Mouse (Mus musculus) left cerebral cortex, postnatal 14 days (tissue): ENCODE measurements around the gene Traf3ip3. TPM values are rescaled to one million over a fixed set of nuclear protein-coding genes. Genes with fewer than 3 reads are reported as not detected.

Experiments used
- DNase-seq, 2 experiments: peaks; one replicate each; pipeline ENCODE4 v3.0.0; 2021 to 2022; ENCODE audit warnings: low spot score in 2 of 2, mixed read lengths in 1 of 2
- intact Hi-C: fragments of 180-260 bp; cut with DNase I; formaldehyde crosslinking; loops from one replicate; pipeline ENCODE4 v1.15.1; 2025
- long read RNA-seq, 2 experiments: library from polyadenylated mRNA; stranded (forward); transcript quantifications; one replicate each; pipeline ENCODE4 v2.0.0; 2021
- total RNA-seq, 2 experiments: library from RNA; stranded (reverse); gene quantifications; 2 replicates each; pipeline ENCODE4 v1.2.3; 2021

Gene Traf3ip3
- 1 to 10 TPM; 1.6 to 3.1 TPM for total RNA-seq
- long read RNA-seq, experiment 1, partial matches to known transcripts, result 1 of 3 reads
- long read RNA-seq, experiment 1, other reads (novel, unspliced or antisense), result 2 of 3 reads
- long read RNA-seq, experiment 2, partial matches to known transcripts, result 0 of 1 reads
- long read RNA-seq, experiment 2, other reads (novel, unspliced or antisense), result 1 of 1 reads

DNA sequence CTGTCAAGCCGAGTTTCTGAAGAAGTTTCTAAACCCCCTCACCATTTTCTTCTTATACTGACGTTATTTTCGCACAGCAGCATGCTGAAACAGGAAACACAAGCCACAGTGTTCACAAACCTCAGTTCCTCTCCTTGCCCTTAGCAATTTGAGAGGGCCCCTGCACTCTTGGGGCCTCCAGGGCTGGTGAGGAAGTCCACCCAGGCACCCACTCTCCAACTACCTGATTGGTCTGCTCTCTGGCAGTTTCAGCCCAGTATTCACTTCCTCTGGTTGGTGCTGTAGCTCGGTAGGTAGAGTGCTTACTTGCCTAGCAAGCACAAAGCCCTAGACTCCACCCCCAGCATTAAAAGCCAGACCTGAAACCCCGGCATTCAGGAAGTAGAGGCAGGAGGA is at the start of gene Traf3ip3:
Gene Traf3ip3 (minus strand): TSS at position 321 of the 396 bp plus-strand sequence.
- DNase-seq, result peak in 1 of 2 experiments; percentile 13
- intact Hi-C loops, result no loop called here

DNA sequence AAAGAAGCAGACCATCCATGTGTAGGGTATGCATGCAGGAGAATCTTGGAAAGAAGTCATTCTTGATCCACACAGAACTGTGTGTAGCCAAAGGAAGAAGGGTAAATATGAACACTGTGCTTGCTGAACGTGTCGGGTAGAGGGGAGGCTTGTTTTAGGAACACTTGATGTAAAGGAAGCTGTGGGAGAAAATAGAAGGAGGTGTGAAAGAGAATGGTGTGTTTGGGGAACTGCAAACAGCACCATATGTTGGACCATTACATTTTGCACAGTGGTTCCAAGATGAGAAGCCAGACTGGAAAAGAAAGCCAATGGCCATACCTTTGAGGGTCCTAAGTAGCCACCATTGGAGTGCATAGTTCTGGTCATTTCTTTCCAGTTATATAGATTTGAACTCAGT is 48.5 kb upstream of the Traf3ip3 start:
- intact Hi-C loops, result loop anchor here (5.0 kb wide), 1 partner anchor 43 kb away; the partner anchor contains the start of gene Lamb3
- no peak for DNase-seq

DNA sequence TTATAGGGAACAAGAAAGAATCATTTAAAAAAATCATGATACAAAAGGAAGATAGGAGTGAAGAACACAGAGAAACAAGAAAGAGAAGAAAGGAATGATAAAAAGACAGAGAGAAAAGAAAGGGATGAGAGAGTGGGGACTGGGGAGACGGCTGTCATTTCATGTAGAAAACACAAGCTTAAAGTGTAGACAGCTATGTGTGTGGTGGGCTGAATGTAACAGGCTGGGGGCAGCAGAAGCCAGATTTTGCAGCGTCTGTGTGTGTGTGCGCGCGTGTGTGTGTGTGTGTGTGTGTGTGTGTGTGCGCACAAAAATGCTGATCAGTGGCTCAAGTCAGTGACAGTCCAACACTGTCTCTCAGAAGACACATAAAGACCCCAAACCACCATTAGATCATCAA is 42.7 kb upstream of the Traf3ip3 start:
- no peak for DNase-seq

DNA sequence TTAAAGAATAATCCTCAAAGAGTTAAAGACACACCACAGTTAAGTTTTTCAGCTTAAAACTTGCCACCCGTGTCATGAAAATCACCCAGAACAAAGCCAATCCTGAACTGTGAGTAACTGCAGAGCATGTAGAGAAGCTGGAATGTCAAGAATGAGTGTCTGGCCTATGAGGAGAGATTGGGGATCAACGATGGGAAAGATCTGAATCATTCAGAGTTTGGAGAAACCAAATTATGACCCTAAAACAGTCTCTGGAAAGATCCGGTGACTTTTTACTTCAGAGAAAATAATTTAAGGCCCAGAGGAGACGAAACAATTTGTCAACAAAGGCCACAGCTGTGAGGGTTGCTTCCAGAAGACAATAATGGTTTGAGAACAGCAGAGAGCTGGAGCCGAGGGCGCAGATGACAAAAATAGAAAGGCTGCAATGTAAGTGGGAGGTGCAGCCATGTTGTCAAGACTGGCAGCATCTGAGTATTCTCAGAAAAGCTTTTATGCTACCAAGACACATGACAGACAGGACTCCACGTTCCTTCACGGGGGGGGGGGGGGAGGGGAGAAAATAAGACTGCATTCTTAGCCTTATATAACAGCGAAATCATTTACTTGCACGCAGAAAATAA is 42.2 kb upstream of the Traf3ip3 start:
- intact Hi-C loops, result no loop called here
- DNase-seq, result peak in 1 of 2 experiments; percentile 42

More for the DNA sequence above, 42.7 kb upstream of the Traf3ip3 start:
- intact Hi-C loops, result no loop called here

DNA sequence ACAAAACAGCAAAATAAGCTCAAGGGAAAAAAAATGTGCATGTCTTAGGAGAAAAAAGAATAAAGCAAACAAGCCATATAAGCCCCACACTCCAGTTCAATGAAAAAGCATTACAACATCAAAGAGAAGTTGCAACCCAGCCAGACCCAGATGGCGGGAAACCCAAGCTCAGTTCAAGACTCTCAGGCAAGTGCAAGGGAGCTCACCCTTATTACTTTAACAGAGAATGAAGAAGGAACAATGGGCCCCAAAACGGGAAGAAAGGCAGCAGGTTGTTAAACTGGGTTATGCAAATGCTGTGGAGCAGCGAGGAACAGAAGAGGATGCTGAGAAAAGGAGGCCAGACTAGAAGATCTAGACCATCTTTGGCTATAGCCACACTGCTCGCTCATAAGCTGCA is 41.4 kb upstream of the Traf3ip3 start:
- intact Hi-C loops, result no loop called here
- no peak for DNase-seq

DNA sequence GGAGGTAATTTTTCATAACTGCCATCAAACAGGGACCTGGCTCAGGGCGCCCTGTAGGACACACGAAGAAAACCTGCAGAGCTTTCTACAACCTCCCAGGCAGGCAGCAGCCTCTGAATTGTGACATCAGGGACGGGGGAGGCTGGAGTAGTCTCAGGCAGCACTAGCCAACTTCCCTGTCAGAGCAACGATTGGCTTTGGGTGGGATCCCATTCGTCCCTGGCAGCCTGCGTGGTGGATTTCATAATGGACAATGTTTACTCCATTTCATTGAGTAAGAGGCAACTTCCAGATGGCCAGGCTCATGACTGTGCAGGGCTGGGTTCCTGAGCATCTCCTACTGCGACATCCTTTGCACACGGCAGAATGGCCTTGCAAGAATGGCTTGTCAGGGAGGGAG is 40.7 kb upstream of the Traf3ip3 start:
- intact Hi-C loops, result no loop called here
- peak; percentile 77 to 94 for DNase-seq

DNA sequence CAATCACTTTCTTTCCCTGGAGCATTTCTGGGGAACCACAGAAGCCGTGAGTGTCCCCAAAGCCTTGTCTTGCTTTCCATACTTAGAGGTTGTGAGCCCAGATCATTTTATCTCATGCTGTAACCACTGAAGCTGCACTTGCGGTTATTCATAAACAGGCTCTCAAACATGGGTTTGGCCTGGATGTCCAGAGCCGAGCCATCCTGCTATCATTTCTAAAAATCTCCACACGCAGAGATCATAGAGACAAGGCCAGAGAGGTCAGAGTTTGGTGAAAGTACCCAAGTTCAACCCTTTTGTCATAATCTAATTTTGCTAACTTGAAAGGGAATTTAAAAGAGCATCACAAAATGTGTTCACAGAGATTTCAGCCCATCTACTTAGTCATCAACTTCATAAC is 39.9 kb upstream of the Traf3ip3 start:
- DNase-seq, result no peak
- intact Hi-C loops, result no loop called here

DNA sequence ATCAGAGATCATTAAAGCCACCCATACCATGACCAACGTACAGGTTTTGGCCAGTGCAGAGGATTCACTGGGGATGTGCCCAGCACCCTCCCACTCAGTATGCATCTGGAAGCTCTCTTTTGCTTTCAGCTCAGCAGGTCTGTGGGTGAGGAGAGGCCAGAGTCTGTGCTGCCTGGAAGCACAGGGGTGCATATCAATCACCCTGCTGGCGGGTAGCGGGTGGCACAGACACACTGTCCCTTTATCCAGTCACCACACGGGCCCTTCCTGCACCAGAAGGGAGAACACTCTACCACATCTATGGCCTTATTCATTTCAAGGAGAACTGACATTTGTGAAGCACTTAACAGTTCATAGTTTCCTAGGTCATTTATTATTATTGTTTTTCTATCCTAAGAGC is 36.9 kb upstream of the Traf3ip3 start:
- intact Hi-C loops, result no loop called here
- no peak for DNase-seq

DNA sequence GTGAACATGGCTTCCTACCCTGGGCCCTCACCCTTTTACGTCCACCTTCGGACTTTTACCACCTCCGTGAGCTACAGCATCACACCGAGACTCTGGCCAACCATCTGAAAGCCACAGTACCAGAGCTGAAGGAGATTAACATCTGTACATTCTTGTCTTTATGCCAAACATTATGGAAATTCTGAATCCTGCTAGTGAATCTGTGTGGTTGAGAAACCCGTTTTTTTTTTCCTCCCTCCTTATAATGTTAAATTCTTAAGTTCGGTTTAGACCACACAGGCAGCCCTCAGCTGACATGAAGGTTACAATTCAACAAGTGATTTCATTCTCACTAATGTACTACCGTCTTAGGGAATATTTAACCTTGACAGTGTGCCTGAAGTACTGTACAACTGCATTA is 33.4 kb upstream of the Traf3ip3 start:
- no peak for DNase-seq
- intact Hi-C loops, result no loop called here

DNA sequence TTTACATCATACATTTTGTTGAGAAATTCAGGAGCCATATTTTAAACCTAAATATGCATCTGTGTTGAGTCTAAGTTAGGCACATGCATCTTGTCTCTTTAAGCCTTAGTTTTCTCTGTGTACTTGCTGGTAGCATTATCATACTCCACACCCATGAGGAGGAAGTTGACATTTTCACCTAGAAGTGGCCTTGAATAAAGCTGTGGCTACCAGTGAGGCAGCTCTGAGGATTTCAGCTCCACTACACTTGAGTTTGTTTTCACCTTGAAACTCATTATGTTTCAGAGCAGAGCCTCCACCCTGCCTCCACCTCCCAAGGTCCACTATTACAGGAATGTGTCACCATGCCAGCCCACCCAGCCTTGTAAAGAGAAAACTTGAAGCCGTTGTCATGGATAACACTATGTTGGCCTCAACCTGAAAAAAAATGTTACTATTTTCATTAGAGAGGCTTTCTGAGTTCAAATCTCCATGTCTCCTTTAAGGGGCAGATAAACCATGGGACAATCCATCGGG is 32.7 kb upstream of the Traf3ip3 start:
- DNase-seq, result no peak
- intact Hi-C loops, result no loop called here

DNA sequence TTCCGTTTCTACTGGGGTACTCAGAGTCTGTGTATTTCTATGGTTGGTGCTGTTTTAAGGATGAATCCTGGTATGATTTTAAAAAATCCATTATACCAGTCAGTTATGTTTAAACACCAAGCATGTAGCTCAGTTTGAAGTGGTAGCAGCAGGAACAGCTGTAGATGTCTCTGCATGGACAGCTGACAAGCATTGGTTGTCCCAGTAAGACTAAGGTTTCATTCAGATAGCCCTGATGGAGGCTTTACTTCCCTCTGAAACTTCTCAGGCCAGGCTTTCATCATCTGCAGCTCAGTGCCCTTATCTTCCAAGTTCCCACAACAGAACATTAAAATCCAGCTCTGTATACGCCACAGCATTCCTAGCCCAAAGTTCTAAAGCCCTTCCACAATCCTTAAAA is 31.2 kb upstream of the Traf3ip3 start:
- intact Hi-C loops, result no loop called here
- no peak for DNase-seq

DNA sequence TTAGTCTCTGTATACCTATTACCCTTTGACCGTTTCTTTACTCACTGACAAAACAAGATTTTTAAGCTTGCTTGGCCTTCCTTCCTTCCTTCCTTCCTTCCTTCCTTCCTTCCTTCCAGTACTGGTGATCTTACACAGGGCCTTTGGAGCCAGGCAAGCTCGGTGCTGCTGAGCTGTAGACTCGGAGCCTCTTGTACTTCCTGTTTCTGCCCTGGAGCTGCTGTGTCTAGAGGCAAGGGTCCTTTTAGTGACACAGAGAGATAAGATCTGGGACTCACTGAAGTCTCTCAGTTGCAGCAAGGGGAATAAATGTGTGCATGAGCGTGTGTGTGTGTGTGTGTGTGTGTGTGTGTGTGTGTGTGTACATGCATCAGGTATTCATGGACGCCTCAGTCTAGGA is 29.4 kb upstream of the Traf3ip3 start:
- DNase-seq, result no peak
- intact Hi-C loops, result no loop called here

DNA sequence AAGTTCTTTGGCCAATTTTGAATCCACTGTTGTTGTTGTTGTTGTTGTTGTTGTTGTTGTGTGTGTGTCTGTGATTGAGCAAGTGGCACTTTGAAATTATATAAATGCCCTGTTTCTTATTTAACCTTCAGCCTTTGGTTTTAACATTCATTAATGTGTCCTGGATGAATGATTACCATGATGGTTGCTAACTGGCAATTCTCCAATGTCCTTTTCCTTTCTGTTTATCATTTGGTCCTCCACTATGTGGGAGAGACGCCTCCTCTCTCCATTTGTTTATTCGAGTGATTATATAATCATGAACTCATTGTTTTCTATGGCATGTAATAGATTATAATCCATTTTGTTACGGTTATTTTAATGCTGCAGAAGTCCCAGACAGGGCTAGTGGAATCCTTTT is 29.0 kb upstream of the Traf3ip3 start:
- intact Hi-C loops, result no loop called here
- no peak for DNase-seq

DNA sequence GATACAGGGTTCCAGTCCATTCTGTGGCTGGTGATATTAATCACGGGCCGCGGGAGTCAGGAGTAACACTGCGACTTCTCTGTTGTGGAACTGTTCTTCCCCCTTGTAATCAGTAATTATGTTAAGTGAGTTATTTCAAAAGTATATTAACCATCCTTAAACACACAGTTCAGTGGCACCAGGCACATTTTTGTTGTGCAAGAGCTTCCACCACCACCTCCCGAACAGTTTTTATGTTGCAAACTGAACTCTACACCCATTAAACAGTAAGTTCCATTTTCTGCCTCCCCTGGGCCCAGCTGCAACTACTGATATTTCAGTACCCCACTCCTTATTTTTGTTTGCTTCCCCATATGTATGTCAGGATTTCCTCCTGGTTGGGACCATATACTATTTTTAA is 28.1 kb upstream of the Traf3ip3 start:
- intact Hi-C loops, result no loop called here

DNA sequence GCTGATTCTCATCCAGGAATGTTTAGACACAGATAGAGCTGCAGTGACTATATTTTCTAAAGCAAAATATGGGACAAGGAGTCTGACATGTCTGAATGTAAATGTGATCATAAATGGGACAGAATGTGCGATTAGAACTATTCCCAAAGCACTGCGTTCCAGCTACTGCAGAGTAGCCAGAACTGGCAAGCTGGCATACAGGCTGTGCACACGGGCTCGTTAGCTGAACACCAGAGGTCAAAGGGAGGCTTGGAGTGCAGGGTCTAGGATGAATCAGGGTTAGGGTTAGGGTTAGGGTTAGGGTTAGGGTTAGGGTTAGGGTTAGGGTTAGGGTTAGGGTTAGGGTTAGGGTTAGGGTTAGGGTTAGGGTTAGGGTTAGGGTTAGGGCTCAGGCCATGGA is 26.0 kb upstream of the Traf3ip3 start:
- no peak for DNase-seq
- intact Hi-C loops, result no loop called here

More for the DNA sequence above, 28.1 kb upstream of the Traf3ip3 start:
- no peak for DNase-seq

DNA sequence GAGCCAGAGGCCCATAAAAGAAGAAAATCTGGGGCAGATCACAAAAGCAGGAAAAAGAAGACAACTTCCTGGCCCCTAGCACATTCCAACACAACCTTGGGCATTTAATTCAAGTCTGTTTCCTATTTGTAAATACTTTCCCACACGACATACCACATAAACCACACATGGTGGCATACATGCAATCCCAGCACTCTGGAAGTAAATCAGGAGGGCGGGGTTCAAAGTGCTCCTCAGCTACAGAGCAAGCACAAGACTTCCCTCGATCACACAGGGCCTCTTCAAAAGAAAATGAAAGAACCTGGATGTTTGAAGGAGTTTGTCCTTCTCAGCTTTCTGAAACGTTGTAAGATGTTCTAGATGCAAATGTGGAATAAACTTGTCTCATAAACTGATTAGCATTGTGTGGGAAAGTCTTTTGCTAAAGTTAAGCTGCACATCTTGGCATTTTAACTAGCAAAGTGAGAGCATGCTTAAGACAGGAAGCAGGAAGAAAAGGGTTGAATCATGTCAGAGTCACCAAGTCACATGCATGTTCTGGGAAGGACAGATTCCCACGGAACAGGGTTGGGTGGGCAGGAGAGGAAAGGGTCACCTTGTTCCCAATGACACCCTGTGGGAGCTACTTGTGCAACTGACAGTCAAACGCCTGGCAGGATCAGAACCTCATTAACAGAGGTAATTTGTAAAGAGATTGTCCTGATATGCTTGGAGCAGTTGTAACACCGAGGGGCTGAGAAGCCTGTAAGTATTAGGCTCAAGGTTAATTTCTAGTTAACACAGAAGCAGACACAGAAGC is 25.4 kb upstream of the Traf3ip3 start:
- intact Hi-C loops, result no loop called here
- peak in 1 of 2 experiments; percentile 44 for DNase-seq

DNA sequence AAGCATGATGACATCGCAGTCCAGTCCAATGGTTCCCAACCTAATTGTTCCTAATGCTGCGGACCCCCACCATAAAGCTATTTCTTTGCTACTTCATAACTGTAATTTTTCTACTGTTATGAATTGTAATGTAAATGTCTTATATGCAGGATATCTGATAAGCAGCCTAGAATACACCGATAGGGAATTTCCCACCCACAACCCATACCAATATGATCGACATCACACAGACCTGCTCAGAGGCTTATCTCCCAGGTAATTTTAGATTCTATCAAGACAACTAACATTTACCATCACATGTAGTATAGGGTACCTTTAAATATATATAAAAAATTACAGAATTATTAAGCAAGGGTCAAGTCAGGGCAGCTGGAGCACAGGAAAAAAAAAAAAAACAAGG is 24.6 kb upstream of the Traf3ip3 start:
- no peak for DNase-seq
- intact Hi-C loops, result no loop called here

DNA sequence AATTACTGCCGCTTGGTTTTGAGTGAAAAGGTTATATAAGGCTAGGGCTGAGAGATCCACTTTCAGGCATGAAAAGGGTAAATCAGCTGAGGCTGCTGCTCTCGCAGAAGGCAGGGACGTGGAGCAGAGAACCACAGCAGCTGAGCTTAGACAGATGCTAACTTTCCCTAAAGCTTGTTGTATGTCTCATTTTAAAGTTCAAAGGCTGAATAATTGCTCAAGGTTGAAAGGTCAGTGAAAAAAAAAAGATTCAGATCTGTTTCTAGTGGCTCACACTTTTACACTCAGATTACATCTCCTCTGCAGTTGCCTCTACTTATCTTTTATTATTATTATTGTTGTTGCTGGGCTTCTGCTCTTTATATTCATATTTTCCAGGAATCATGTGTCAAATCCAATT is 24.0 kb upstream of the Traf3ip3 start:
- no peak for DNase-seq
- intact Hi-C loops, result no loop called here

DNA sequence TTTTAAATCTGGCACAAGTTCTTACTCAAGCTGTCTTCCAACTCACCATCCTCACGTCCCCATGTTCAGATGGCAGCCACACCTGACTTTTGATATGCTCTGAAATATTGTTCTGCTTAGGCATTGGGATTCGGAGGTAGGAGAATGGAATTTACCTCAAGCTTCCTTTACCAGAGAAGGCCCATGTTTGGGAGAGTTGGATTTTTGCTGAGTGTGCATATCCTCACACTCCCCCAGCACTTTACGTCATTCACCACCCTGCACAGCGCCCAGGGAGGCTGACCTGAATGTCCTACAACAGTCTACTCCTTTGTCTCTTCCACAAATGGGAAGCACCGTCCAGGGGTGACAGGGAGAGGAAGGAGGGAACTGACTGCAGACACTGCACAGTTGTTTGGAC is 18.9 kb upstream of the Traf3ip3 start:
- DNase-seq, result no peak
- intact Hi-C loops, result no loop called here

DNA sequence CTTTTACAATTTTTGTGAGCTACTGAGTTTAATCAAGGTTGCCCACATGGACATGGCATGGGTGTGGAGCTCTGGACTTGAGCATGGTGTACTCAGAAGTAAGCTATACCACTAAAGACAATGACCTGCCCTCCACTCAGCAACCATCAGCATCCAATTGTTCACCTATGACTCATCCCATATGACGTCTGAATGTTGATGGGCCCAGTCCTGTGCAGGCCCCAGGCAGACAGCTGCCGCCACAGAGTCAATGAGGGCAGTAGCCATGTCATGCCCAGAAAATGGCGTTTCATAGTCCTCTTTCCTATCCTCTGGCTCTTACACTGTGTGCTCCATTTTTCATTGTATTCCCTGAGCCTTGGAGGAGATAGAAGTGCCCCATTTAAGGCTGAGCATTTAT is 14.5 kb upstream of the Traf3ip3 start:
- intact Hi-C loops, result no loop called here
- no peak for DNase-seq

DNA sequence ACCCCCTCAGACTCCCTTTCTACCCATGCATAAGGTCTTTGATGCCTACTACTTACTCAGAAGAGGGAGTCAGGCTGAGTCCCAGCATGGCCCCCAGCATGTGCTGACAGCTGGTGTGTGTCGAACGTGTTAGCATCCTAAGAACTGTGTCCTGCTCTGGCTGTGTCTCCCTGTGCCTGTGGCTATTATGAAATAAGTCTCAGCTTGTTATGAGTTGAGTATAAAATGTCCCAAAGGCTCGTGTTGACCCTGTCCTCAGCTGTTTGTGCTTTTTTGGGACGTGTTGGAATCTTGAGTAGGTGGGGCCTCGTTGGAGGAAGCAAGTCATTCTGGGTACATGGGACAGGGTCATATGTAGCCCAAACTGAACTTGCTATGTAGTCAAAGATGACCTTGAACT is 12.6 kb upstream of the Traf3ip3 start:
- no peak for DNase-seq
- intact Hi-C loops, result no loop called here
